Mouse (Mus musculus) liver, postnatal 0 days (tissue): ENCODE measurements around the gene 1110032A03Rik. TPM values are rescaled to one million over a fixed set of nuclear protein-coding genes. Genes with fewer than 3 reads are reported as not detected.
A peak's percentile ranks its signal among the peaks of the same experiment; 100 is the strongest.

Experiments
- ATAC-seq: fragments of 200-750 bp; cut with Nextera tagmentation; 2 replicates; pipeline ENCODE4 v1.8.0; 2017; ENCODE audit warnings: mild to moderate bottlenecking, moderate library complexity
- DNase-seq: peaks from one replicate; pipeline ENCODE4 v3.0.0-alpha.2; 2016
- H3K27ac ChIP-seq: fragments of 300-500 bp; sonication (generic); 2 replicates; pipeline ENCODE4 v1.5.1; 2014; ENCODE audit warnings: antibody characterized with exemption, moderate library complexity, mild to moderate bottlenecking, low read depth
- H3K27me3 ChIP-seq: fragments of 300-500 bp; sonication (generic); 2 replicates; pipeline ENCODE4 v1.6.1; 2014; ENCODE audit warnings: low read length, control low read depth, mixed read lengths; ENCODE audit not compliant: insufficient read depth
- H3K36me3 ChIP-seq: fragments of 300-500 bp; sonication (generic); replicated peaks from 2 replicates; pipeline ENCODE4 v1.6.1; 2014; ENCODE audit warnings: mild to moderate bottlenecking, control low read depth, low read length, moderate library complexity, mixed read lengths; ENCODE audit not compliant: insufficient read depth
- H3K4me1 ChIP-seq: fragments of 300-500 bp; sonication (generic); 2 replicates; pipeline ENCODE4 v1.6.1; 2014; ENCODE audit warnings: antibody characterized with exemption, mild to moderate bottlenecking, control low read depth; ENCODE audit not compliant: insufficient read depth
- H3K4me2 ChIP-seq: fragments of 300-500 bp; sonication (generic); 2 replicates; pipeline ENCODE4 v1.6.1; 2014; ENCODE audit warnings: low read depth, mild to moderate bottlenecking, low read length, moderate library complexity, mixed read lengths
- H3K4me3 ChIP-seq: fragments of 300-500 bp; sonication (generic); 2 replicates; pipeline ENCODE4 v1.5.1; 2014; ENCODE audit warnings: low read depth, low read length
- H3K9ac ChIP-seq: fragments of 300-500 bp; sonication (generic); replicated peaks from 2 replicates; pipeline ENCODE4 v1.6.1; 2014; ENCODE audit warnings: mild to moderate bottlenecking, moderate library complexity
- H3K9me3 ChIP-seq: fragments of 300-500 bp; sonication (generic); 2 replicates; pipeline ENCODE4 v1.6.1; 2016; ENCODE audit warnings: mild to moderate bottlenecking, control low read depth, low read length, mixed read lengths
- CTCF ChIP-seq: sonication (generic); IDR thresholded peaks from 2 replicates; pipeline ENCODE4 v1.5.1; 2016; ENCODE audit warnings: antibody characterized with exemption, low read depth
- EP300 ChIP-seq: IDR thresholded peaks from 2 replicates; pipeline ENCODE4 v1.6.1; 2016; ENCODE audit warnings: antibody characterized with exemption, low read depth, mild to moderate bottlenecking
- WGBS: fragments of 180-500 bp; shearing (Covaris S2); extraction: QIAGEN DNeasy Blood & Tissue Kit; methylation state at CpG from one replicate; pipeline ENCODE4 v1.1.7; 2014; ENCODE audit not compliant: insufficient replicate concordance; 5-methylcytosine and 5-hydroxymethylcytosine counted together
- polyA plus RNA-seq: library from polyadenylated mRNA; unstranded; fragments of >200 nt; fragmentation: Nextera tagmentation; extraction: Ambion mirVana; gene quantifications from 2 replicates; pipeline ENCODE4 v1.2.1, GENCODE M21; 2015

Gene 1110032A03Rik
- polyA plus RNA-seq = 34.6 and 36.2 TPM in 2 replicates

- H3K9ac ChIP-seq = peak within 1 kb of the TSS; percentile 90
- DNase-seq = peak; percentile 89
- 5% methylated on average over 49 of the region's 51 CpGs for WGBS
Observed at GRCm38 (mm10) chr9:50774991-50775612, at the start of gene 1110032A03Rik, which contains the start of gene Alg9. TSS of gene 1110032A03Rik (minus strand) at chr9:50775520. TSS of gene Alg9 (plus strand) at chr9:50775019.

GRCm38 (mm10) chr9:50823779-50824453 is 48.6 kb upstream of the 1110032A03Rik start:
- Histone ChIP-seq H3K9me3 (no peaks in the 10 kb centered on the region), H3K9ac (peak overlapping the region; percentile 27; the same call in 1 of the 2 replicates), H3K27ac (peak overlapping the region; percentile 75), H3K36me3 (peaks cover 2% of the 10 kb centered on the region; the same call in 1 of the 2 replicates), H3K4me1 (peaks cover 3% of the 10 kb centered on the region; the same call in 1 of the 2 replicates), H3K4me3 (no peak overlapping the region), H3K27me3 (no peaks in the 10 kb centered on the region), H3K4me2 (peak overlapping the region; percentile 53)
- peak; percentile 97 for ATAC-seq
- 64% methylated on average over 11 of the region's 11 CpGs for WGBS
- peak; percentile 98 for TF ChIP-seq EP300
- no peak for TF ChIP-seq CTCF
- no peak for DNase-seq

More at GRCm38 (mm10) chr9:50774991-50775612, at the start of gene 1110032A03Rik, which contains the start of gene Alg9:
- Histone ChIP-seq H3K4me2 (peak within 1 kb of the TSS; percentile 99), H3K9me3 (no peaks in the 10 kb centered on the region), H3K27ac (peak within 1 kb of the TSS; percentile 16), H3K4me1 (peaks cover 15% of the 10 kb centered on the region), H3K36me3 (peaks cover 18% of the 10 kb centered on the region), H3K27me3 (no peaks in the 10 kb centered on the region), H3K4me3 (peak within 1 kb of the TSS; percentile 87)
- TF ChIP-seq EP300 = no peak
- no peak for TF ChIP-seq CTCF
- ATAC-seq = peak; percentile 76

GRCm38 (mm10) chr9:50822216-50822615 is 46.9 kb upstream of the 1110032A03Rik start:
- WGBS = 84% methylated on average over 5 of the region's 5 CpGs

GRCm38 (mm10) chr9:50821651-50822050 is 46.3 kb upstream of the 1110032A03Rik start:
- Histone ChIP-seq H3K27ac (no peak overlapping the region), H3K36me3 (peaks cover 2% of the 10 kb centered on the region; the same call in 1 of the 2 replicates), H3K4me3 (no peak overlapping the region), H3K4me2 (no peak overlapping the region), H3K9me3 (no peaks in the 10 kb centered on the region), H3K27me3 (no peaks in the 10 kb centered on the region), H3K4me1 (peaks cover 9% of the 10 kb centered on the region), H3K9ac (no peak overlapping the region)
- TF ChIP-seq CTCF (no peak), EP300 (no peak)
- DNase-seq (no peak), ATAC-seq (no peak)
- 92% methylated on average over 6 of the region's 6 CpGs for WGBS

More at GRCm38 (mm10) chr9:50822216-50822615, 46.9 kb upstream of the 1110032A03Rik start:
- Histone ChIP-seq H3K9me3 (no peaks in the 10 kb centered on the region), H3K4me1 (peaks cover 9% of the 10 kb centered on the region), H3K4me2 (no peak overlapping the region), H3K36me3 (peaks cover 2% of the 10 kb centered on the region; the same call in 1 of the 2 replicates), H3K27ac (no peak overlapping the region), H3K9ac (no peak overlapping the region), H3K27me3 (no peaks in the 10 kb centered on the region), H3K4me3 (no peak overlapping the region)
- TF ChIP-seq CTCF (no peak), EP300 (no peak)
- no peak for DNase-seq
- no peak for ATAC-seq

- ATAC-seq (no peak), DNase-seq (no peak)
- Histone ChIP-seq H3K4me1 (peaks cover 9% of the 10 kb centered on the region), H3K36me3 (peaks cover 2% of the 10 kb centered on the region; the same call in 1 of the 2 replicates), H3K27ac (no peak overlapping the region), H3K4me2 (no peak overlapping the region), H3K9ac (no peak overlapping the region), H3K27me3 (no peaks in the 10 kb centered on the region), H3K9me3 (no peaks in the 10 kb centered on the region), H3K4me3 (no peak overlapping the region)
- TF ChIP-seq EP300 (no peak), CTCF (no peak)
- WGBS = 91% methylated on average over 6 of the region's 6 CpGs
Observed at GRCm38 (mm10) chr9:50819716-50820115, 44.4 kb upstream of the 1110032A03Rik start.

- 64% methylated on average over 6 of the region's 6 CpGs for WGBS
- Histone ChIP-seq H3K27me3 (no peaks in the 10 kb centered on the region), H3K4me2 (no peak overlapping the region), H3K9ac (no peak overlapping the region), H3K9me3 (no peaks in the 10 kb centered on the region), H3K4me3 (no peak overlapping the region), H3K36me3 (peaks cover 9% of the 10 kb centered on the region), H3K27ac (no peak overlapping the region), H3K4me1 (peaks cover 14% of the 10 kb centered on the region)
- no peak for DNase-seq
- no peak for TF ChIP-seq CTCF
- no peak for TF ChIP-seq EP300
- ATAC-seq = no peak
Observed at GRCm38 (mm10) chr9:50818050-50818449, 42.7 kb upstream of the 1110032A03Rik start.
